Mouse (Mus musculus): ENCODE data around the gene Kcnh6. TPM values are rescaled to one million over a fixed set of nuclear protein-coding genes. Genes with fewer than 3 reads are reported as not detected.

Kcnh6 gene
- polyA plus RNA-seq (2012; rRNA removed; ENCODE audit: low replicate concordance), result not detected in 2 replicates

DNA sequence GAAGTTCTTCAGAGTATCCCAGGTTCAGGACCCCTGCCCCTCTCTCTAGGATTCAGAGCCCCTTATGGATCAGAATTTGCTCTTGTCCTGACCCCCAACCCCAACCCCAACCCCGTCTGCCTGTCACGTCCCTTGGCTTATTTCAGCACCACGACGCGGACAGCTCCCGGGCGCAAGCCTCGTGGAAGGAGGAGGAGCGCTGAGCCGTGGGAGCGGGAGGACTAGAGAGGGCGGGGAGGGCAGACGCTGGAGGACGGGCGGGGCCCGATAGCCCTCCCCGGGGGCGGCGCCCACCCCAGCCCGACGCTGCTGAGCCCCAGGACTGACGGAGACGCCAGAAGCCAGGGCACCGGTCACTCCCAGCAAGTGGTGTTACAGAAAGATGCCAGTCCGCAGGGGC is at the start of gene Kcnh6:
TSS of gene Kcnh6 (plus strand) at position 304 of the 400 bp plus-strand sequence.

DNA sequence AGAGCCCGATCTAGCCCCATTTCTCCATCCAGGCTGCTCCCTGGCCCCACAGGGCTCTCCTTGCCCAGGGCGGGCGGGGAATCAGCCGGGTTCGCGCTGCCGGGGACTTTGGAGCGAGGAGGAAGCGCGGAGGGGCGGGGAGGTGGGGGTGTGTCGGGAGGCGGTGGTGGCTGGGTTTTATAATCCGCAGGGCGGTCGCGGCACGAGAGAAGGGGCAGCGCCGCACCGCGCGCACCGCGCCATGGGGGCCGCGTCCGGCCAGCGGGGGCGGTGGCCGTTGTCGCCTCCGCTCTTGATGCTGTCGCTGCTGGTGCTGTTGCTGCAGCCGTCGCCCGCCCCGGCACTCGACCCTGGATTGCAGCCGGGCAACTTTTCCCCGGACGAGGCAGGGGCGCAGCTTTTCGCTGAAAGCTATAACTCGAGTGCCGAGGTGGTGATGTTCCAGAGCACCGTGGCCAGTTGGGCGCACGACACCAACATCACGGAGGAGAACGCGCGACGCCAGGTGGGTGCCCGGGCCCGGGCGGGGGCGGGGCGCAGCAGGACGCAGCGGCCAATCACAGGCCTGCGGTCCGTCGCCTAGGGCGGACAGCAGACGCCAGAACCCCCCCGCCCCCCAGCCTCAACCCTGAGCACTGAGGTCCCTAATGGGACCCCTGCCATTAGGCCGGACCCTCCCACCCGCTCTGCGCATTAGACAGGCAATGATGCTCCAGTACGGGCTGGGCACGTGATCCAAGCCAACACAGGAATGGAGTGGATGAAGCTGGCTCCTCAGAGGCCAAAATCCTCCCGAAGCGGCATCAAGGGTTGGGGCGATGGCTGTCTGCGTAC is 40.0 kb upstream of the Kcnh6 start, which contains the start of gene Ace:
TSS of gene Ace (plus strand) at position 205 of the 834 bp plus-strand sequence.

DNA sequence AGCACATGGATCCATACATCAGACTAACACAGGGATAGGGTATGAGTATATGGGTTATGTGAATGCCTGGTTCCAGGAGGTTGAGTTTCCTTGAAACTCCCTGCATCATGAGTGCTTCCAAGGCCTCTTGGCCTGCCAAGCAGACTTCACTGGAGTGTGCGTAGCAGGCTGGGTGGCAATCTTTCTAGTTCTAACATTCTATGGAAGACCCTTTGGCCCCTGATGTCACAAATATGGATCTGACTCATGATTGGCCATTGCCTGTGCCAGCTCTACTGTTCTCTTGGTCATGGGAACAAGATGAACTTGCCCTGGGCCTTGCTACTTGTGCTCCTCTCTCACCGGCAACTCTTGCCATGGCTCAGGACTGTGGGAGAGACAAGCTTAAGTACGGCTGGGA is 13.5 kb upstream of the Kcnh6 start, which contains the start of gene Ace3:
TSS of gene Ace3 (plus strand) at position 301 of the 400 bp plus-strand sequence.

DNA sequence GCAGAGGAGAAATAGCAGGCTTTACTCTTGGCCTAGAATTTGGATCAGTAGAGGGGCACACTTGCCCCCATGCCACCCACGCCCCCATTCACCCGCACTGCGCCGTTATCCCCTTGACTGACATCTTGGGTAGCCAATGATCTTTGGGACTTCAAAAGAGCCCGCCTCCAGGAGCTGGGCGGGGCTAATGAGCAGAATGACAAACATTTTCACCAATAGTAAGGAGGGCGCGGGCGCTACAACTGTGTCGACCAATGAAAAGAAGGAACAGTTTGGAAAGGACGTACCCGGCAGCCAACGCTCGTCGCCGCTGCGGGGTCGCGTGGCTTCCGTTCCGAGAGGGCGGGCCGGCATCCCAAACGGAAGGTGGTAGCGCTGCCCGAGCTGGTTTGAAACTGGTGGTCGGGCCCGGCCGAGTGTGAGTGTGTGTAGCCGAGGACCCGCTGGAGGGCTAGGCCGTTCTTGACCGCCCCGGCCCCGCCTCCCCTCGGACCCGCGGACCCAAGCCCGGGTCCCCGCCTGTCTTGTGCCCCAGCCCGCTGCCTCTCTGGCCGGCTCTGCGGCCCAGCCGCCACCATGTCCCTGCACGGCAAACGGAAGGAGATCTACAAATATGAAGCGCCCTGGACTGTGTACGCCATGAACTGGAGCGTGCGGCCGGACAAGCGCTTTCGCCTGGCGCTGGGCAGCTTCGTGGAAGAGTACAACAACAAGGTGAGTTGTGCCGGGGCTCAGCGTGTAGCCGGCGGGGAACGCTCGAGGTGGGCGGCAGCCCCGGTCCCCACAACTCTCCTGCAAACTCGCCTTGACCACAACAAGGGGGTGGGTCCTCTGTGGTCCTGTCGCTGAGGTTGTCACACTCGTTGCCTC is 28.9 kb downstream of the Kcnh6 start, which contains the start of gene Dcaf7:
TSS of gene Dcaf7 (plus strand) at position 325 of the 870 bp plus-strand sequence.

DNA sequence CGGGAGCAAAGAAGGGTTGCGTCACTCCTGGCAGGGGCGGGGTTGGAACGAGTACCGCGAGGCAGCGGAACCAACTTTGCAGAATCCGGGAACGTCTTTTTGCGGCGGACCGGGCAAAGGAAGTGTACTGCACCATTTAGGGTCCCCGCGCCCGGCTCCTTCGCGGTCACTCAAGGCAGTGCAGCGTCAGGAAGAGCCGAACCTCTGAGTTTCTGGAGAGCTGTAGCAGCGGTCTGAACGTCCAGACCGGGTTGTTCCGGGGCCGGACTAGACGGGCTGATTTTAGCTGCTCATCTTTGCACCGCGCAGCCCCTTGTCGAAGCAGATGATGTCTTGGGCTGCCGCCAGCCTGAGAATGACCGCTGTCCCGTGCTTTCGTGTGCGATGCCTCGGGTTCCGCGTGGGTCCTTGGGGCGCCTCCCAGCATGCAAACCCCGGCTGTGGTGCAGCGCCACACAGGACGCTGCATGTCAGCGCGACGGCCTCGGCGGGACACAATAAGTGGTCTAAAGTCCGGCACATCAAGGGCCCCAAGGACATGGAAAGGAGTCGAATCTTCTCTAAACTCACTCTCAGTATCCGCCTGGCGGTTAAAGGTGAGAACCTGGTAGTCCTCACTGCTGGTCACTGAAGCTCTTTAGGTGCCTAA is 58.1 kb downstream of the Kcnh6 start, which contains the start of gene Taco1:
TSS of gene Taco1 (plus strand) at position 139 of the 649 bp plus-strand sequence.

Other genes with a start within 250 kb of the Kcnh6 start
- 13.6 and 21.6 TPM in 2 replicates for gene Cyb561, start 54.8 kb upstream of the Kcnh6 start, polyA plus RNA-seq (2012; rRNA removed; ENCODE audit: low replicate concordance)
- 27.2 and 58.8 TPM in 2 replicates for gene Ace, start 40.2 kb upstream of the Kcnh6 start, polyA plus RNA-seq (2012; rRNA removed; ENCODE audit: low replicate concordance)
- gene Ace3, start 13.4 kb upstream of the Kcnh6 start, polyA plus RNA-seq (2012; rRNA removed; ENCODE audit: low replicate concordance), result not detected in 2 replicates
- 21.7 and 50.7 TPM in 2 replicates for gene Dcaf7, start 28.7 kb downstream of the Kcnh6 start, polyA plus RNA-seq (2012; rRNA removed; ENCODE audit: low replicate concordance)
- 14.8 and 16.0 TPM in 2 replicates for gene Taco1, start 57.9 kb downstream of the Kcnh6 start, polyA plus RNA-seq (2012; rRNA removed; ENCODE audit: low replicate concordance)
- 55.5 and 69.5 TPM in 2 replicates for gene Map3k3, start 76.5 kb downstream of the Kcnh6 start, polyA plus RNA-seq (2012; rRNA removed; ENCODE audit: low replicate concordance)
- not detected in 2 replicates for gene Gm10840, start 152.7 kb downstream of the Kcnh6 start, polyA plus RNA-seq (2012; rRNA removed; ENCODE audit: low replicate concordance)
- gene Limd2, start 152.7 kb downstream of the Kcnh6 start, polyA plus RNA-seq (2012; rRNA removed; ENCODE audit: low replicate concordance), result 33.1 and 61.0 TPM in 2 replicates
- 30.3 and 44.5 TPM in 2 replicates for gene Strada, start 194.0 kb downstream of the Kcnh6 start, polyA plus RNA-seq (2012; rRNA removed; ENCODE audit: low replicate concordance)
- gene Ccdc47, start 208.2 kb downstream of the Kcnh6 start, polyA plus RNA-seq (2012; rRNA removed; ENCODE audit: low replicate concordance), result 16.5 and 20.1 TPM in 2 replicates
- 11.1 and 17.4 TPM in 2 replicates for gene Ddx42, start 208.8 kb downstream of the Kcnh6 start, polyA plus RNA-seq (2012; rRNA removed; ENCODE audit: low replicate concordance)
- 18.4 and 42.8 TPM in 2 replicates for gene Ftsj3, start 248.0 kb downstream of the Kcnh6 start, polyA plus RNA-seq (2012; rRNA removed; ENCODE audit: low replicate concordance)
- gene Psmc5, start 248.0 kb downstream of the Kcnh6 start, polyA plus RNA-seq (2012; rRNA removed; ENCODE audit: low replicate concordance), result 59.4 and 62.2 TPM in 2 replicates

All from subcutaneous adipose tissue, adult 2 months (tissue).